19 mouse cellular contexts compared by ENCODE assay signal in the genomic region with DNA sequence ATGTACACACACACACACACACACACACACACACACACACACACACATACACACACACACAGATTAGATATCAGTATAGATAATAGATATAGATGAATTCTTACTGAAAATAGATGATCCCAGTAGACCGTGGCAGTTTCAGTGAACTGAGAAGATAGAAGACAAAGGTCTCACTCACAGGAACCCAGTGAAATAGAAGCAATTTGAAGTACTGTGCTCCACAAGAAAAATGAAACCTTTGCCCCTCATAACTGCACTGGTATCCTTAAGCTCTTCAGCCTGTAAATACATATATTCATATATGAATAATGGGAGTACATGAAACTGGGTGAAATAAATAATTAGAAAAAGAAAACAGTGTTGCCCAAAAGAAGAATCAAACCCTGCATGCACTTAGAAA.
DNase-seq lines count a peak whose midpoint lies in the region; ATAC-seq and TF ChIP-seq lines count a peak whose summit lies in the region.
"Had no signal": no experiment of that assay in that cellular context is flagged by ENCODE, and none has a peak within 500 bp of the region (broad histone marks: within the 10 kb centered on the region; RNA-seq: fewer than 3 reads in every experiment).

No protein-coding gene starts in this region.

- peak; percentile 69; the same call in 1 of the 2 replicates for ATAC-seq in intestine, embryonic 15.5 days
- ATAC-seq in intestine, postnatal 0 days, result no peak
- ATAC-seq in intestine, embryonic 16.5 days, result peak; percentile 84
- no peak for ATAC-seq in hindbrain, postnatal 0 days
- ATAC-seq: activated CD4-positive, CD25-positive, alpha-beta regulatory T cell, adult 4 months; CD4-positive, CD25-positive, alpha-beta regulatory T cell, adult 4 months; Patski had no signal

- TF ChIP-seq CTCF in intestine, postnatal 0 days (IDR thresholded peaks at IDR 0.05; ENCODE audit: low read depth), result no peak
- TF ChIP-seq CTCF in hindbrain, postnatal 0 days (IDR thresholded peaks at IDR 0.05; ENCODE audit: low read depth), result no peak

- no peak overlapping the region for H3K27ac ChIP-seq in intestine, embryonic 15.5 days
- H3K27ac ChIP-seq in intestine, postnatal 0 days (ENCODE audit: low read depth, low read length), result no peak overlapping the region
- no peak overlapping the region for H3K27ac ChIP-seq in intestine, embryonic 16.5 days (ENCODE audit: low read length)
- H3K27ac ChIP-seq in hindbrain, postnatal 0 days, result no peak overlapping the region

- no peak for DNase-seq in hindbrain, postnatal 0 days (ENCODE audit: low spot score)
- DNase-seq: adrenal gland, adult 2 months; adrenal gland, adult 8-10 months; adrenal gland, postnatal 10 days; adrenal gland, postnatal 14 days; adrenal gland, postnatal 25 days; adrenal gland, postnatal 36 days; B cell, adult 2 months; cerebellum, adult 11 months; cerebellum, adult 11-12 months; cerebellum, adult 18-20 months had no signal

- 70% methylated on average over 1 of the region's 1 CpGs for WGBS in intestine, embryonic 15.5 days
- 32% methylated on average over 1 of the region's 1 CpGs for WGBS in intestine, postnatal 0 days
- WGBS in intestine, embryonic 16.5 days, result 57% methylated on average over 1 of the region's 1 CpGs
- WGBS in hindbrain, postnatal 0 days, result 80% methylated on average over 1 of the region's 1 CpGs

- H3K4me2 ChIP-seq in intestine, embryonic 15.5 days (replicated peaks), result no peak overlapping the region
- no peak overlapping the region for H3K4me2 ChIP-seq in intestine, postnatal 0 days (replicated peaks; ENCODE audit: low read depth)
- H3K4me2 ChIP-seq in intestine, embryonic 16.5 days (ENCODE audit: low read depth, low read length), result no peak overlapping the region
- H3K4me2 ChIP-seq in hindbrain, postnatal 0 days (ENCODE audit: low read depth, low read length), result no peak overlapping the region

- H3K27me3 ChIP-seq in intestine, embryonic 15.5 days (replicated peaks), result no peaks in the 10 kb centered on the region
- H3K27me3 ChIP-seq in intestine, postnatal 0 days (replicated peaks; ENCODE audit: control insufficient read depth, insufficient read depth, low read length), result no peaks in the 10 kb centered on the region
- H3K27me3 ChIP-seq in intestine, embryonic 16.5 days (replicated peaks; ENCODE audit: control insufficient read depth, insufficient read depth, low read length), result no peaks in the 10 kb centered on the region
- no peaks in the 10 kb centered on the region for H3K27me3 ChIP-seq in hindbrain, postnatal 0 days (ENCODE audit: insufficient read depth, low read length)
- H3K27me3 ChIP-seq: CH12.LX, Patski had no signal

- H3K4me3 ChIP-seq in intestine, embryonic 15.5 days (replicated peaks), result no peak overlapping the region
- no peak overlapping the region for H3K4me3 ChIP-seq in intestine, postnatal 0 days (ENCODE audit: low read depth, low read length)
- H3K4me3 ChIP-seq in intestine, embryonic 16.5 days (ENCODE audit: low read length), result no peak overlapping the region
- H3K4me3 ChIP-seq in hindbrain, postnatal 0 days (ENCODE audit: low read length), result no peak overlapping the region

- H3K36me3 ChIP-seq in intestine, embryonic 15.5 days, result no peaks in the 10 kb centered on the region
- no peaks in the 10 kb centered on the region for H3K36me3 ChIP-seq in intestine, postnatal 0 days (ENCODE audit: control insufficient read depth, insufficient read depth)
- H3K36me3 ChIP-seq in intestine, embryonic 16.5 days (ENCODE audit: control insufficient read depth, insufficient read depth, low read length), result no peaks in the 10 kb centered on the region
- no peaks in the 10 kb centered on the region for H3K36me3 ChIP-seq in hindbrain, postnatal 0 days (ENCODE audit: insufficient read depth, low read length)
- H3K36me3 ChIP-seq: G1E had no signal

- H3K9ac ChIP-seq in intestine, embryonic 15.5 days, result no peak overlapping the region
- no peak overlapping the region for H3K9ac ChIP-seq in intestine, postnatal 0 days (ENCODE audit: low read depth, low read length)
- no peak overlapping the region for H3K9ac ChIP-seq in intestine, embryonic 16.5 days (ENCODE audit: low read depth, low read length)
- no peak overlapping the region for H3K9ac ChIP-seq in hindbrain, postnatal 0 days (replicated peaks; ENCODE audit: low read length)

- no peaks in the 10 kb centered on the region for H3K4me1 ChIP-seq in intestine, embryonic 15.5 days (replicated peaks)
- H3K4me1 ChIP-seq in intestine, postnatal 0 days (replicated peaks; ENCODE audit: control insufficient read depth, insufficient read depth, low read length), result no peaks in the 10 kb centered on the region
- no peaks in the 10 kb centered on the region for H3K4me1 ChIP-seq in intestine, embryonic 16.5 days (ENCODE audit: control insufficient read depth, insufficient read depth, low read length)
- no peaks in the 10 kb centered on the region for H3K4me1 ChIP-seq in hindbrain, postnatal 0 days (ENCODE audit: insufficient read depth, low read length)

- no peaks in the 10 kb centered on the region for H3K9me3 ChIP-seq in intestine, embryonic 15.5 days
- H3K9me3 ChIP-seq in intestine, postnatal 0 days (ENCODE audit: control insufficient read depth), result no peaks in the 10 kb centered on the region
- H3K9me3 ChIP-seq in intestine, embryonic 16.5 days (ENCODE audit: control insufficient read depth, low read length), result no peaks in the 10 kb centered on the region
- H3K9me3 ChIP-seq in hindbrain, postnatal 0 days (ENCODE audit: low read length), result no peaks in the 10 kb centered on the region

Comparison
In these comparisons a context has a peak if more than half of its experiments do, and no peak if none do; other contexts are left out.
1. ATAC-seq: peak in intestine, embryonic 15.5 days (single experiment) and intestine, embryonic 16.5 days (single experiment); none in intestine, postnatal 0 days (single experiment) and hindbrain, postnatal 0 days (single experiment).